In the genomic region with DNA sequence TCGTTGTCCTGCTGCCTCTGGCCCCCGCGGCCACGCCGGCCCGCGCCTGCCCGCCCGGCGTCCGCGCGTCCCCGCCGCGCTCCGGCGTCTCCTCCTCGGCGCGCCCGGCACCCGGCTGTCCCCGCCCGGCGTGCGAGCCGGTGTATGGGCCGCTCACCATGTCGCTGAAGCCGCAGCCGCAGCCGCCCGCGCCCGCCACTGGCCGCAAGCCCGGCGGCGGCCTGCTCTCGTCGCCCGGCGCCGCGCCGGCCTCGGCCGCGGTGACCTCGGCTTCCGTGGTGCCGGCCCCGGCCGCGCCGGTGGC, we compare ENCODE assay signal across 8 mouse cellular contexts. TPM values are rescaled to one million over a fixed set of nuclear protein-coding genes. Genes with fewer than 3 reads are reported as not detected.
A peak's percentile ranks its signal among the peaks of the same experiment; 100 is the strongest.
DNase-seq lines count a peak whose midpoint lies in the region; ATAC-seq and TF ChIP-seq lines count a peak whose summit lies in the region.

No protein-coding gene starts in this region.

- ATAC-seq in liver, embryonic 13.5 days (ENCODE audit: low read depth), result peak; percentile 67
- no peak for ATAC-seq in monocyte, adult 5-6 weeks (replicated peaks; ENCODE audit: insufficient number of reproducible peaks, low FRiP score, low TSS enrichment, poor library complexity, severe bottlenecking)

- no peaks in the 10 kb centered on the region for H3K36me3 ChIP-seq in thymus, adult 2 months (ENCODE audit: control insufficient read depth, insufficient read depth, low read length)
- 0 out of 2 replicates have a peak, but pooled peaks cover 2% of the 10 kb centered on the region for H3K36me3 ChIP-seq in liver, embryonic 13.5 days

- WGBS in cerebellum, adult 2 months, result under 1% methylated on average over 45 of the region's 57 CpGs
- WGBS in thymus, adult 2 months, result 16% methylated on average over 57 of the region's 57 CpGs
- under 1% methylated on average over 45 of the region's 57 CpGs for WGBS in liver, embryonic 13.5 days (ENCODE audit: insufficient replicate concordance)

- DNase-seq in cerebellum, adult 2 months, result no peak
- DNase-seq in cerebellum, postnatal 10 days, result no peak
- no peak for DNase-seq in thymus, adult 2 months
- no peak for DNase-seq in thymus, postnatal 36 days
- DNase-seq in liver, embryonic 13.5 days, result no peak
- no peak for DNase-seq in spleen, adult 18-20 months
- DNase-seq in testis, postnatal 14 days (ENCODE audit: low spot score), result no peak

- TF ChIP-seq POLR2A in cerebellum, adult 2 months (IDR thresholded peaks at IDR 0.05; ENCODE audit: borderline replicate concordance, insufficient read depth, low read length), result no peak
- TF ChIP-seq POLR2A in thymus, adult 2 months (IDR thresholded peaks at IDR 0.05; ENCODE audit: control insufficient read depth, extremely low read depth, insufficient read depth, low read length, poor library complexity), result no peak; the same call in 1 of the 2 replicates

- peak overlapping the region; percentile 99 for H3K4me2 ChIP-seq in liver, embryonic 13.5 days

- no peak for TF ChIP-seq CTCF in cerebellum, adult 2 months (IDR thresholded peaks at IDR 0.05; ENCODE audit: borderline replicate concordance, insufficient read depth, low read depth, low read length)
- TF ChIP-seq CTCF in thymus, adult 2 months (IDR thresholded peaks at IDR 0.05; ENCODE audit: borderline replicate concordance, control insufficient read depth, extremely low read depth, insufficient read depth, low read length, poor library complexity), result no peak

- peak overlapping the region; percentile 46 for H3K27ac ChIP-seq in cerebellum, adult 2 months (ENCODE audit: insufficient read depth, low read length)
- H3K27ac ChIP-seq in thymus, adult 2 months (ENCODE audit: control insufficient read depth, insufficient read depth, low read length), result no peak overlapping the region
- H3K27ac ChIP-seq in liver, embryonic 13.5 days, result peak overlapping the region; percentile 95

- no peaks in the 10 kb centered on the region for H3K27me3 ChIP-seq in cerebellum, adult 2 months (ENCODE audit: control insufficient read depth, insufficient read depth, low read length)
- H3K27me3 ChIP-seq in thymus, adult 2 months (ENCODE audit: control insufficient read depth, insufficient read depth, low read length), result no peaks in the 10 kb centered on the region
- no peaks in the 10 kb centered on the region for H3K27me3 ChIP-seq in liver, embryonic 13.5 days

- H3K9ac ChIP-seq in liver, embryonic 13.5 days, result peak overlapping the region; percentile 98

- peaks cover 6% of the 10 kb centered on the region for H3K4me1 ChIP-seq in cerebellum, adult 2 months (ENCODE audit: control insufficient read depth, insufficient read depth, low read length)
- peaks cover 29% of the 10 kb centered on the region for H3K4me1 ChIP-seq in thymus, adult 2 months (replicated peaks; ENCODE audit: control insufficient read depth, insufficient read depth, low read length)
- peaks cover 58% of the 10 kb centered on the region for H3K4me1 ChIP-seq in liver, embryonic 13.5 days (replicated peaks)

- peak overlapping the region; percentile 60 for H3K4me3 ChIP-seq in cerebellum, adult 2 months (replicated peaks; ENCODE audit: insufficient read depth, low read depth, low read length)
- peak overlapping the region; percentile 80 for H3K4me3 ChIP-seq in thymus, adult 2 months (ENCODE audit: control insufficient read depth, insufficient read depth, low read length)
- peak overlapping the region; percentile 97 for H3K4me3 ChIP-seq in liver, embryonic 13.5 days (replicated peaks)

- no peaks in the 10 kb centered on the region for H3K9me3 ChIP-seq in liver, embryonic 13.5 days (replicated peaks)

RNA-seq across cellular contexts. Expression of a gene that starts 0.7 kb away (rescaled TPM):
- polyA plus RNA-seq in cerebellum, adult 2 months (2012; rRNA removed), result 149 and 165 TPM in 2 replicates
- polyA plus RNA-seq in thymus, adult 2 months (2012; rRNA removed), result 205 and 216 TPM in 2 replicates
- polyA plus RNA-seq in liver, embryonic 13.5 days (2015; fragmentation: Nextera tagmentation; extraction: Ambion mirVana), result 16.0 and 17.6 TPM in 2 replicates
- 24.4 to 49.0 TPM (median 40.7 TPM) in 3 replicates for total RNA-seq in monocyte, adult 5-6 weeks (2017)

RNA-seq across cellular contexts. Expression of a gene that starts 51.5 kb away (rescaled TPM):
- polyA plus RNA-seq in cerebellum, adult 2 months (2012; rRNA removed), result 51.2 and 54.4 TPM in 2 replicates
- polyA plus RNA-seq in thymus, adult 2 months (2012; rRNA removed), result 38.7 and 46.9 TPM in 2 replicates
- polyA plus RNA-seq in liver, embryonic 13.5 days (2015; fragmentation: Nextera tagmentation; extraction: Ambion mirVana), result 23.9 and 25.5 TPM in 2 replicates
- total RNA-seq in monocyte, adult 5-6 weeks (2017), result 109 to 124 TPM (median 113 TPM) in 3 replicates

RNA-seq across cellular contexts. Expression of a gene that starts 51.6 kb away (rescaled TPM):
- polyA plus RNA-seq in cerebellum, adult 2 months (2012; rRNA removed), result 3.6 and 4.0 TPM in 2 replicates
- 7.2 and 8.2 TPM in 2 replicates for polyA plus RNA-seq in thymus, adult 2 months (2012; rRNA removed)
- 2.0 and 2.4 TPM in 2 replicates for polyA plus RNA-seq in liver, embryonic 13.5 days (2015; fragmentation: Nextera tagmentation; extraction: Ambion mirVana)
- 1.7 to 3.4 TPM (median 2.6 TPM) in 3 replicates for total RNA-seq in monocyte, adult 5-6 weeks (2017)
